Mouse (Mus musculus): ENCODE results near the gene Siglece. TPM values are rescaled to one million over a fixed set of nuclear protein-coding genes. Genes with fewer than 3 reads are reported as not detected.

The Siglece gene
- polyA plus RNA-seq, 1 experiment = 24.2 TPM

- TF ChIP-seq CTCF (IDR thresholded peaks at IDR 0.05; ENCODE audit: control insufficient read depth, insufficient read depth, low read length) (no peak), POLR2A (IDR thresholded peaks at IDR 0.05; ENCODE audit: borderline replicate concordance, control insufficient read depth, low read depth, low read length) (no peak)
- peaks cover 2% of the 10 kb centered on the region; the same call in 1 of the 2 replicates for H3K4me1 ChIP-seq (ENCODE audit: control insufficient read depth, insufficient read depth, low read length)
- H3K4me3 ChIP-seq (replicated peaks; ENCODE audit: control insufficient read depth, low read depth, low read length) = no peak overlapping the region
- WGBS = 55% methylated on average over 10 of the region's 10 CpGs
- H3K27ac ChIP-seq (ENCODE audit: control insufficient read depth, insufficient read depth, low read depth, low read length, poor library complexity) = no peak overlapping the region
Measured at GRCm38 (mm10) chr7:43623819-43624218, 36.1 kb downstream of the Siglece start.

- H3K27ac ChIP-seq (ENCODE audit: control insufficient read depth, insufficient read depth, low read depth, low read length, poor library complexity) = no peak overlapping the region; the same call in 1 of the 2 replicates
- 33% methylated on average over 7 of the region's 7 CpGs for WGBS
- no peak for TF ChIP-seq CTCF (IDR thresholded peaks at IDR 0.05; ENCODE audit: control insufficient read depth, insufficient read depth, low read length)
- TF ChIP-seq POLR2A (IDR thresholded peaks at IDR 0.05; ENCODE audit: borderline replicate concordance, control insufficient read depth, low read depth, low read length) = no peak
- no peak overlapping the region for H3K4me3 ChIP-seq (replicated peaks; ENCODE audit: control insufficient read depth, low read depth, low read length)
- H3K4me1 ChIP-seq (ENCODE audit: control insufficient read depth, insufficient read depth, low read length) = peaks cover 2% of the 10 kb centered on the region; the same call in 1 of the 2 replicates
Measured at GRCm38 (mm10) chr7:43622927-43623326, 37.0 kb downstream of the Siglece start.

- Histone ChIP-seq H3K27ac (ENCODE audit: control insufficient read depth, insufficient read depth, low read depth, low read length, poor library complexity) (peak overlapping the region; percentile 26; the same call in 1 of the 2 replicates), H3K4me1 (ENCODE audit: control insufficient read depth, insufficient read depth, low read length) (peaks cover 3% of the 10 kb centered on the region; the same call in 1 of the 2 replicates), H3K4me3 (replicated peaks; ENCODE audit: control insufficient read depth, low read depth, low read length) (no peak overlapping the region)
- TF ChIP-seq POLR2A (IDR thresholded peaks at IDR 0.05; ENCODE audit: borderline replicate concordance, control insufficient read depth, low read depth, low read length) (no peak), CTCF (IDR thresholded peaks at IDR 0.05; ENCODE audit: control insufficient read depth, insufficient read depth, low read length) (no peak)
- 44% methylated on average over 14 of the region's 14 CpGs for WGBS
Measured at GRCm38 (mm10) chr7:43613816-43614551, 46.0 kb downstream of the Siglece start.

- Histone ChIP-seq H3K4me1 (ENCODE audit: control insufficient read depth, insufficient read depth, low read length) (no peaks in the 10 kb centered on the region; the same call in 1 of the 2 replicates), H3K27ac (ENCODE audit: control insufficient read depth, insufficient read depth, low read depth, low read length, poor library complexity) (no peak overlapping the region), H3K4me3 (replicated peaks; ENCODE audit: control insufficient read depth, low read depth, low read length) (no peak overlapping the region)
- WGBS = 60% methylated on average over 7 of the region's 7 CpGs
- no peak for TF ChIP-seq POLR2A (IDR thresholded peaks at IDR 0.05; ENCODE audit: borderline replicate concordance, control insufficient read depth, low read depth, low read length)
- no peak for TF ChIP-seq CTCF (IDR thresholded peaks at IDR 0.05; ENCODE audit: control insufficient read depth, insufficient read depth, low read length)
Measured at GRCm38 (mm10) chr7:43608316-43608824, 51.6 kb downstream of the Siglece start.

- H3K27ac ChIP-seq (ENCODE audit: control insufficient read depth, insufficient read depth, low read depth, low read length, poor library complexity) = no peak overlapping the region
- 27% methylated on average over 5 of the region's 5 CpGs for WGBS
- H3K4me3 ChIP-seq (replicated peaks; ENCODE audit: control insufficient read depth, low read depth, low read length) = no peak overlapping the region
- TF ChIP-seq CTCF (IDR thresholded peaks at IDR 0.05; ENCODE audit: control insufficient read depth, insufficient read depth, low read length) (no peak), POLR2A (IDR thresholded peaks at IDR 0.05; ENCODE audit: borderline replicate concordance, control insufficient read depth, low read depth, low read length) (no peak)
- H3K4me1 ChIP-seq (ENCODE audit: control insufficient read depth, insufficient read depth, low read length) = no peaks in the 10 kb centered on the region; the same call in 1 of the 2 replicates
Measured at GRCm38 (mm10) chr7:43607743-43608287, 52.1 kb downstream of the Siglece start.

- WGBS = 18% methylated on average over 41 of the region's 41 CpGs
Measured at GRCm38 (mm10) chr7:43606896-43607742, 52.8 kb downstream of the Siglece start, which contains the start of gene Zfp819. Gene Zfp819, plus strand, starts transcription at chr7:43607169.

GRCm38 (mm10) chr7:43601884-43602283 is 58.1 kb downstream of the Siglece start:
- TF ChIP-seq POLR2A (IDR thresholded peaks at IDR 0.05; ENCODE audit: borderline replicate concordance, control insufficient read depth, low read depth, low read length) (no peak), CTCF (IDR thresholded peaks at IDR 0.05; ENCODE audit: control insufficient read depth, insufficient read depth, low read length) (no peak)
- Histone ChIP-seq H3K4me3 (replicated peaks; ENCODE audit: control insufficient read depth, low read depth, low read length) (no peak overlapping the region), H3K27ac (ENCODE audit: control insufficient read depth, insufficient read depth, low read depth, low read length, poor library complexity) (no peak overlapping the region), H3K4me1 (ENCODE audit: control insufficient read depth, insufficient read depth, low read length) (no peaks in the 10 kb centered on the region)
- WGBS = 60% methylated on average over 5 of the region's 5 CpGs

More at GRCm38 (mm10) chr7:43606896-43607742, 52.8 kb downstream of the Siglece start, which contains the start of gene Zfp819:
- Histone ChIP-seq H3K27ac (ENCODE audit: control insufficient read depth, insufficient read depth, low read depth, low read length, poor library complexity) (no peak within 1 kb of the TSS), H3K4me3 (replicated peaks; ENCODE audit: control insufficient read depth, low read depth, low read length) (no peak within 1 kb of the TSS), H3K4me1 (ENCODE audit: control insufficient read depth, insufficient read depth, low read length) (no peaks in the 10 kb centered on the region; the same call in 1 of the 2 replicates)
- TF ChIP-seq CTCF (IDR thresholded peaks at IDR 0.05; ENCODE audit: control insufficient read depth, insufficient read depth, low read length) (no peak), POLR2A (IDR thresholded peaks at IDR 0.05; ENCODE audit: borderline replicate concordance, control insufficient read depth, low read depth, low read length) (no peak)

Other genes with a start within 250 kb of the Siglece start
- gene Lim2, start 232.5 kb downstream of the Siglece start, polyA plus RNA-seq (2011; ENCODE audit: insufficient read depth, insufficient read length, low replicate concordance, missing spikeins) = 1.9 and 2.1 TPM in 2 replicates
- 18.5 and 43.6 TPM in 2 replicates for gene Nkg7, start 223.1 kb downstream of the Siglece start, polyA plus RNA-seq (2011; ENCODE audit: insufficient read depth, insufficient read length, low replicate concordance, missing spikeins)
- 2.0 and 4.7 TPM in 2 replicates for gene Cldnd2, start 219.4 kb downstream of the Siglece start, polyA plus RNA-seq (2011; ENCODE audit: insufficient read depth, insufficient read length, low replicate concordance, missing spikeins)
- 149 and 240 TPM in 2 replicates for gene Etfb, start 216.1 kb downstream of the Siglece start, polyA plus RNA-seq (2011; ENCODE audit: insufficient read depth, insufficient read length, low replicate concordance, missing spikeins)
- gene Gm45233, start 216.0 kb downstream of the Siglece start, polyA plus RNA-seq (2011; ENCODE audit: insufficient read depth, insufficient read length, low replicate concordance, missing spikeins) = not detected in 2 replicates
- 1.9 and 5.7 TPM in 2 replicates for gene Vsig10l, start 197.0 kb downstream of the Siglece start, polyA plus RNA-seq (2011; ENCODE audit: insufficient read depth, insufficient read length, low replicate concordance, missing spikeins)
- not detected in 2 replicates for gene Iglon5, start 170.1 kb downstream of the Siglece start, polyA plus RNA-seq (2011; ENCODE audit: insufficient read depth, insufficient read length, low replicate concordance, missing spikeins)
- gene 4931406B18Rik, start 154.2 kb downstream of the Siglece start, polyA plus RNA-seq (2011; ENCODE audit: insufficient read depth, insufficient read length, low replicate concordance, missing spikeins) = 0.85 TPM in 1 of 2 replicates, not detected in the other
- gene Cd33, start 115.7 kb downstream of the Siglece start, polyA plus RNA-seq (2011; ENCODE audit: insufficient read depth, insufficient read length, low replicate concordance, missing spikeins) = 14.2 and 48.4 TPM in 2 replicates
- 1.3 and 2.9 TPM in 2 replicates for gene Zfp658, start 97.9 kb downstream of the Siglece start, polyA plus RNA-seq (2011; ENCODE audit: insufficient read depth, insufficient read length, low replicate concordance, missing spikeins)
- 1.7 TPM in 2 replicates for gene Zfp719, start 80.6 kb downstream of the Siglece start, polyA plus RNA-seq (2011; ENCODE audit: insufficient read depth, insufficient read length, low replicate concordance, missing spikeins)
- gene Zfp819, start 53.0 kb downstream of the Siglece start, polyA plus RNA-seq (2011; ENCODE audit: insufficient read depth, insufficient read length, low replicate concordance, missing spikeins) = 1.6 TPM in 1 of 2 replicates, not detected in the other
- gene Ceacam18, start 25.5 kb downstream of the Siglece start, polyA plus RNA-seq (2011; ENCODE audit: insufficient read depth, insufficient read length, low replicate concordance, missing spikeins) = not detected in 2 replicates
- 2.4 and 3.6 TPM in 2 replicates for gene Ctu1, start 11.9 kb upstream of the Siglece start, polyA plus RNA-seq (2011; ENCODE audit: insufficient read depth, insufficient read length, low replicate concordance, missing spikeins)
- gene Klk14, start 30.3 kb upstream of the Siglece start, polyA plus RNA-seq (2011; ENCODE audit: insufficient read depth, insufficient read length, low replicate concordance, missing spikeins) = not detected in 2 replicates
- not detected in 2 replicates for gene Klk13, start 52.4 kb upstream of the Siglece start, polyA plus RNA-seq (2011; ENCODE audit: insufficient read depth, insufficient read length, low replicate concordance, missing spikeins)
- not detected in 2 replicates for gene Klk12, start 108.7 kb upstream of the Siglece start, polyA plus RNA-seq (2011; ENCODE audit: insufficient read depth, insufficient read length, low replicate concordance, missing spikeins)
- gene Klk11, start 114.4 kb upstream of the Siglece start, polyA plus RNA-seq (2011; ENCODE audit: insufficient read depth, insufficient read length, low replicate concordance, missing spikeins) = not detected in 2 replicates
- not detected in 2 replicates for gene Klk10, start 120.9 kb upstream of the Siglece start, polyA plus RNA-seq (2011; ENCODE audit: insufficient read depth, insufficient read length, low replicate concordance, missing spikeins)
- gene Klk9, start 131.7 kb upstream of the Siglece start, polyA plus RNA-seq (2011; ENCODE audit: insufficient read depth, insufficient read length, low replicate concordance, missing spikeins) = not detected in 2 replicates
- 0.92 and 2.3 TPM in 2 replicates for gene Klk8, start 137.4 kb upstream of the Siglece start, polyA plus RNA-seq (2011; ENCODE audit: insufficient read depth, insufficient read length, low replicate concordance, missing spikeins)
- not detected in 2 replicates for gene Klk7, start 151.1 kb upstream of the Siglece start, polyA plus RNA-seq (2011; ENCODE audit: insufficient read depth, insufficient read length, low replicate concordance, missing spikeins)
- gene Klk6, start 164.3 kb upstream of the Siglece start, polyA plus RNA-seq (2011; ENCODE audit: insufficient read depth, insufficient read length, low replicate concordance, missing spikeins) = not detected in 2 replicates
- gene Klk5, start 181.8 kb upstream of the Siglece start, polyA plus RNA-seq (2011; ENCODE audit: insufficient read depth, insufficient read length, low replicate concordance, missing spikeins) = not detected in 2 replicates
- not detected in 2 replicates for gene Klk4, start 221.0 kb upstream of the Siglece start, polyA plus RNA-seq (2011; ENCODE audit: insufficient read depth, insufficient read length, low replicate concordance, missing spikeins)